Mouse (Mus musculus) embryonic facial prominence, embryonic 11.5 days (tissue): ENCODE measurements around the gene Setd6. TPM values are rescaled to one million over a fixed set of nuclear protein-coding genes. Genes with fewer than 3 reads are reported as not detected.

Experiments used
- ATAC-seq: fragments of 200-750 bp; cut with Nextera tagmentation; replicated peaks from 2 replicates; pipeline ENCODE4 v1.8.0; 2017; ENCODE audit warnings: low read depth; ENCODE audit not compliant: insufficient number of reproducible peaks, low FRiP score, low TSS enrichment
- DNase-seq: peaks from one replicate; pipeline ENCODE4 v3.0.0-alpha.2; 2015; ENCODE audit warnings: low spot score
- H3K27ac ChIP-seq: fragments of 300-500 bp; sonication (generic); replicated peaks from 2 replicates; pipeline ENCODE4 v1.5.1; 2014; ENCODE audit warnings: mild to moderate bottlenecking, low read depth, low read length, control low read depth
- H3K27me3 ChIP-seq: fragments of 300-500 bp; sonication (generic); 2 replicates; pipeline ENCODE4 v1.6.1; 2014; ENCODE audit warnings: mild to moderate bottlenecking, low read length, moderate library complexity, mixed read lengths; ENCODE audit not compliant: control insufficient read depth, insufficient read depth
- H3K36me3 ChIP-seq: fragments of 300-500 bp; sonication (generic); replicated peaks from 2 replicates; pipeline ENCODE4 v1.6.1; 2014; ENCODE audit warnings: low read depth, mild to moderate bottlenecking, low read length, moderate library complexity, mixed read lengths; ENCODE audit not compliant: control insufficient read depth, insufficient read depth
- H3K4me1 ChIP-seq: fragments of 300-500 bp; sonication (generic); 2 replicates; pipeline ENCODE4 v1.6.1; 2014; ENCODE audit warnings: low read length, mixed read lengths; ENCODE audit not compliant: control insufficient read depth, insufficient read depth
- H3K4me2 ChIP-seq: fragments of 300-500 bp; sonication (generic); 2 replicates; pipeline ENCODE4 v1.6.1; 2014; ENCODE audit warnings: low read depth, mild to moderate bottlenecking, control low read depth, low read length, moderate library complexity
- H3K4me3 ChIP-seq: fragments of 300-500 bp; sonication (generic); 2 replicates; pipeline ENCODE4 v1.5.1; 2014; ENCODE audit warnings: low read depth, low read length, control low read depth
- H3K9ac ChIP-seq: fragments of 300-500 bp; sonication (generic); replicated peaks from 2 replicates; pipeline ENCODE4 v1.6.1; 2014; ENCODE audit warnings: mild to moderate bottlenecking, control low read depth, low read length
- H3K9me3 ChIP-seq: fragments of 300-500 bp; sonication (generic); replicated peaks from 2 replicates; pipeline ENCODE4 v1.6.1; 2016; ENCODE audit warnings: mild to moderate bottlenecking, low read length, inconsistent platforms, mixed read lengths; ENCODE audit not compliant: control insufficient read depth
- WGBS: fragments of 180-500 bp; shearing (Covaris S2); extraction: QIAGEN DNeasy Blood & Tissue Kit; methylation state at CpG from one replicate; pipeline ENCODE4 v1.1.7; 2014; 5-methylcytosine and 5-hydroxymethylcytosine counted together
- polyA plus RNA-seq: library from polyadenylated mRNA; unstranded; fragments of >200 nt; fragmentation: Nextera tagmentation; extraction: Ambion mirVana; gene quantifications from 2 replicates; pipeline ENCODE4 v1.2.1, GENCODE M21; 2014

Setd6 gene
- 20.1 and 21.0 TPM in 2 replicates for polyA plus RNA-seq

- Histone ChIP-seq H3K4me2 (peak within 1 kb of the TSS; percentile 87), H3K9me3 (no peaks in the 10 kb centered on the region), H3K4me3 (peak within 1 kb of the TSS; percentile 75), H3K36me3 (peaks cover 4% of the 10 kb centered on the region; the same call in 1 of the 2 replicates), H3K27me3 (no peaks in the 10 kb centered on the region), H3K4me1 (no peaks in the 10 kb centered on the region; the same call in none of the 2 replicates), H3K27ac (peak within 1 kb of the TSS; percentile 36; the same call in 1 of the 2 replicates), H3K9ac (peak within 1 kb of the TSS; percentile 87)
- WGBS, result under 1% methylated on average over 73 of the region's 79 CpGs
- peak; percentile 83 for ATAC-seq
- DNase-seq, result peak; percentile 92
Measured at GRCm38 (mm10) chr8:95715676-95716531, at the start of gene Setd6. TSS of gene Setd6 (plus strand) at chr8:95715881.

- H3K4me3 ChIP-seq, result no peak overlapping the region
- no peaks in the 10 kb centered on the region for H3K4me1 ChIP-seq
- H3K4me2 ChIP-seq, result no peak overlapping the region
- WGBS, result 61% methylated on average over 8 of the region's 8 CpGs
- no peak overlapping the region for H3K9ac ChIP-seq
- H3K36me3 ChIP-seq, result no peaks in the 10 kb centered on the region
- H3K27me3 ChIP-seq, result no peaks in the 10 kb centered on the region
- no peaks in the 10 kb centered on the region for H3K9me3 ChIP-seq
- no peak for DNase-seq
- peak; percentile 53; the same call in 1 of the 2 replicates for ATAC-seq
- no peak overlapping the region for H3K27ac ChIP-seq
Measured at GRCm38 (mm10) chr8:95668163-95668958, 47.3 kb upstream of the Setd6 start.

- Histone ChIP-seq H3K4me2 (no peak overlapping the region), H3K9ac (no peak overlapping the region), H3K9me3 (no peaks in the 10 kb centered on the region), H3K27me3 (no peaks in the 10 kb centered on the region), H3K27ac (no peak overlapping the region), H3K36me3 (no peaks in the 10 kb centered on the region), H3K4me3 (no peak overlapping the region), H3K4me1 (no peaks in the 10 kb centered on the region)
- no peak for ATAC-seq
- no peak for DNase-seq
- 88% methylated on average over 2 of the region's 2 CpGs for WGBS
Measured at GRCm38 (mm10) chr8:95669967-95670366, 45.7 kb upstream of the Setd6 start.

- Histone ChIP-seq H3K4me1 (no peaks in the 10 kb centered on the region), H3K36me3 (no peaks in the 10 kb centered on the region), H3K27ac (no peak overlapping the region), H3K4me2 (no peak overlapping the region), H3K9ac (no peak overlapping the region), H3K9me3 (no peaks in the 10 kb centered on the region), H3K4me3 (no peak overlapping the region), H3K27me3 (peaks cover 8% of the 10 kb centered on the region; the same call in 1 of the 2 replicates)
- WGBS, result 83% methylated on average over 6 of the region's 6 CpGs
- DNase-seq, result no peak
- no peak for ATAC-seq
Measured at GRCm38 (mm10) chr8:95671861-95672260, 43.8 kb upstream of the Setd6 start.

GRCm38 (mm10) chr8:95672811-95673210, 42.9 kb upstream of the Setd6 start:
- Histone ChIP-seq H3K4me2 (no peak overlapping the region), H3K36me3 (no peaks in the 10 kb centered on the region), H3K4me3 (no peak overlapping the region), H3K27me3 (peaks cover 16% of the 10 kb centered on the region), H3K27ac (no peak overlapping the region), H3K9me3 (no peaks in the 10 kb centered on the region), H3K9ac (no peak overlapping the region), H3K4me1 (peaks cover 3% of the 10 kb centered on the region; the same call in 1 of the 2 replicates)
- ATAC-seq (no peak), DNase-seq (no peak)
- 82% methylated on average over 5 of the region's 5 CpGs for WGBS

- Histone ChIP-seq H3K36me3 (no peaks in the 10 kb centered on the region), H3K4me3 (peak within 1 kb of the TSS; percentile 52), H3K9ac (peak within 1 kb of the TSS; percentile 53), H3K27me3 (peaks cover 31% of the 10 kb centered on the region), H3K4me2 (peak within 1 kb of the TSS; percentile 94), H3K9me3 (no peaks in the 10 kb centered on the region), H3K4me1 (peaks cover 3% of the 10 kb centered on the region; the same call in 1 of the 2 replicates), H3K27ac (no peak within 1 kb of the TSS)
- ATAC-seq, result no peak
- no peak for DNase-seq
- WGBS, result 38% methylated on average over 9 of the region's 9 CpGs
Measured at GRCm38 (mm10) chr8:95676631-95677030, 39.0 kb upstream of the Setd6 start, which contains the start of gene Ndrg4. TSS of gene Ndrg4 (plus strand) at chr8:95676980.

GRCm38 (mm10) chr8:95677591-95678023, 38.1 kb upstream of the Setd6 start:
- Histone ChIP-seq H3K27ac (no peak overlapping the region), H3K4me1 (peaks cover 3% of the 10 kb centered on the region; the same call in 1 of the 2 replicates), H3K36me3 (no peaks in the 10 kb centered on the region), H3K4me3 (peak overlapping the region; percentile 52), H3K9ac (peak overlapping the region; percentile 53), H3K4me2 (peak overlapping the region; percentile 94), H3K9me3 (no peaks in the 10 kb centered on the region), H3K27me3 (peaks cover 31% of the 10 kb centered on the region)
- under 1% methylated on average over 38 of the region's 48 CpGs for WGBS
- ATAC-seq (no peak), DNase-seq (no peak)
